Mouse (Mus musculus) frontal cortex, postnatal 25 days (tissue): ENCODE results near the gene Zfp14.
A peak's percentile ranks its signal among the peaks of the same experiment; 100 is the strongest.

Source experiments
- DNase-seq, 2 experiments: peaks; one replicate each; pipeline ENCODE4 v3.0.0; 2022; ENCODE audit warnings: low spot score in 2 of 2

The Zfp14 gene

DNA sequence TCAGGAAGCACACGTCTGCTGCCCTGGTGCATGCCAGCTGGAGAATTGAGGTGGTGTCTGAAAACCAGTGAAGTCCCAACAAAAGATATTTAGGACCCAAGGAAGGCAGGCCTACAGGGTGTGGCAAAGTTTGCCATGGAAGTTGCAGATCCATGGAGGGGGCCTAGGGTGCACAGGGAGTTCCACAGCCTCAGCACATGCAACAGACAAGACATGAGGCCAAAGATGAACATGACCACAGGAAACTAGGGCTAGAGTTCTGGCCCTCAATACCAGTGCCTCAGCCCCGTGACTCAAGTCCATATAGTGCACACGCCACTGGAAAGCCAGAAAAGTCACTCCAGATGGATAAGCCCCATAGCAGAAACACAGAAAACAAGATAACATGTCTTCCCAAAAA, 22.6 kb downstream of the Zfp14 start:
- no peak for DNase-seq

DNA sequence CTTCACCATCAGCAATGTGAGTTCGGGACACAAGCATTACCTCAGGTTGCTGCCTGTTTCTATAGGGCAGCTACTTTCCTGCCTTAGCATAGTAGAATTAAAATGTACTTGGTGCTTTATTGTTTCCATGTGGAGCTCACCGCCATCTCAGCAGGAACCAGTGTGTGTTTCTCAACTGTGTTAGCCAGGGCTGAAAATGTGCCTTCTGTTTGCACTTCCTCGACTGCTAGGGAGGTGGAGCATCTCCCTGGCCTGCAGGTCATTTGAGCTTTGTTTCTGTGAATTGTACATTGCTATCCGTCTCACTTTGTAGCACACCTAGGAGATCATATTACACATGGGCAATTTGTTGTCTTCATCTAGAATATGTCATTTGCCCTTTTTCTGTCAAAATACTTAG, 23.8 kb downstream of the Zfp14 start:
- DNase-seq = no peak

DNA sequence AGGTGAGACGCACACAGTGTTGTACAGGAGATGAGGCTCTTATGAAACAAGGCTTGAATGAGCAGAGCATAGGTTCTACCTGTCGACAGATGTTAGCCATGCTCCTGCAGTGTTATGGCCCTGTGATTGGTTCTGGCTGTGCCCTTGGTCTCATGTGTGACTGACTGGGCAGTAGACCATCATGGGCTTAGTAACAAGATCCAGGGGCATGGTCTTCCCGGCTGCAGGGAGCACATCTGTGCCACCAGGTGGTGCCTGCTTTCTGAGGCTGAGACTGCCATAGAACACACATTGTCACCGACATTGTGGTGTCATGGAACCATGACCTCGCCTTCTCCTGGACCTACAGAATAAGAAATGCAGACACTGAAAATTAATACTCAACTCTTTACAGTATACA, 25.8 kb downstream of the Zfp14 start:
- DNase-seq = no peak

DNA sequence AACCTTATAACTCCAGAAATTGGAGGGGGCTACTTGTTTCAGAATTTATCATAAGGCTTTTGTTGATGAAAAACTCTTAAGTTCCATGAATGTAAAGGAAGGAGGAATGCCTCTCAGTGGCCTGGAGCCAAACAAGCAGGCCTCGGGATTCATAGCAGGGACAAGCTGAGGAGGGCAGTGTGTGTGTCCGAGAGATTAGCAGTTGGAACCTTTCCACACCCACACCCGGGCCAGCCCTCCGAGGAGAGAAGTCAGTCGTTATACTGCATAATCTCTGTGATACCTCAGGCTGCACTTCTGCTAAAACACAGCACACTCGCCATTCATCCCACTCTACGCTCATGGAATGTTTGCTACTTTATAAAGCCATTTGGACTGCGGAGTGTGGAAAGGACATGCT, 27.4 kb downstream of the Zfp14 start:
- no peak for DNase-seq

DNA sequence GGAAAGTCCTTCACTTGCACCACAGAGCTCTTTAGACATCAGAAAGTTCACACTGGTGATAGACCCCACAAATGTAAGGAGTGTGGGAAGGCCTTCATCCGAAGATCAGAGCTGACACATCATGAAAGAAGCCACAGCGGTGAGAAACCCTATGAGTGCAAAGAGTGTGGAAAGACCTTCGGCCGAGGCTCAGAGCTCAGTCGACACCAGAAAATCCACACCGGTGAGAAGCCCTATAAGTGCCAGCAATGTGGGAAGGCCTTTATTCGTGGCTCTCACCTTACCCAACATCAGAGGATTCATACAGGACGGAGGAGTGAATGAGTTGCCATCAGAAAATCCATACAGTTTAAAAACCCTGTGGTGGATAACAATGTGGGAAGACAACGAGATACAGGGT, 27.9 kb downstream of the Zfp14 start:
- no peak for DNase-seq

DNA sequence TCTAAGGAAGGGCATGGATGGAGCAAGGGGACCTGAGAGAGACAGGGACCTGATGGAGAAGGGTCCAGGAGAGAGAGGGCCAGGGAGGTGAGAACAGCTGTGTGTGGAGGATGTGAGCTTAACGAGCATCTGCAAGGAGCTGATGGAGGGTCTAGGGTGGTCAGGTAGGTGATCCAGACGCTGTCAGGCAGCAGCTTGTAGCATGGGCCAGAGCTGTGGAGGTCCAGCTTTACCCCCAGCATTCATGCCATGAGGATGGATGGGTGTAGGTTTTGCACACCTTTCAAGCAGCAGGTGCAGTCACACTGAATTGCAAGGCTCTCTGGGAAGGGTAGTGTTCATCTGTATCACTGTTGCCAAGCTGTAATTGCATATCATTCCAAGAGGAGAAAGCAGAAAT, 31.6 kb downstream of the Zfp14 start:
- no peak for DNase-seq

DNA sequence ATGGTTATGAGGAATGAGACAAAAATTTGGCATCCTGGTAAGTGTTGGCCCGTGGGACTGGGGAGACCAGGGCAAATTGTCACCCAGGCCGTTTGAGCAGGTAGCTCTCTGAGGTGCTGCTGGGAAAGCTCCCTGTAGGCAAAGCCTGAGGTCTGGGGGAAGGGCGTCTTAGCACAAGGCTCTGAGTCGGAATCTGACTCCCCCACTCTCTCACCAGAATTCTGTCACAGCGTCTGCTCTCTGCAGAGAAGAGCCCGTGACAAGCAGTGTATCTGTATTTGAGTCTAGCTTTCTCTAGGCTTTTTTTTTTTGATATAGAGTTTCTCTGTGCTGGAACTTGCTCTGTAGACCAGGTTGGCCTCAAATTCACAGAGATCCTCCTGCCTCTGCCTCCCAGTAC, 34.0 kb downstream of the Zfp14 start:
- no peak for DNase-seq

DNA sequence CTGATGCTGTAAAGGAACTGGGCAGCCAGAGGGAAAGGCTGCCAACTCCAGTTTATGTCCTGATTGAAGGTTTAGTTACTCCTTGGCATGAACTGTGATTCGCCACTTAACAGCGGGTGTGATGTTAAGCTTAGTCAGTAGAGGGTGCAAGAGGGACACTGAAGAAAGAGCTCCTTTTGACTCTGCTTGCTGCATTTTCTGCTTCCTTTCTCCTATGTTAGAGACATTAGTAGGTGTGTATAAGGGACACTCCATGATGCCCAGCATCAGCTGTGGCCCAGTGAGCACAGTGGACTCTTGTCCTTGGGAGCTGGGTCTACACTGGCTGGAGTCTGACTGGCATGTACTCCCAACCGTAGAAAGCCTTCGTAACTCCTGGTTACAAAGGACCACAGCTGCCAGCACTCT, 38.2 kb downstream of the Zfp14 start:
- peak; percentile 27 to 31 for DNase-seq

DNA sequence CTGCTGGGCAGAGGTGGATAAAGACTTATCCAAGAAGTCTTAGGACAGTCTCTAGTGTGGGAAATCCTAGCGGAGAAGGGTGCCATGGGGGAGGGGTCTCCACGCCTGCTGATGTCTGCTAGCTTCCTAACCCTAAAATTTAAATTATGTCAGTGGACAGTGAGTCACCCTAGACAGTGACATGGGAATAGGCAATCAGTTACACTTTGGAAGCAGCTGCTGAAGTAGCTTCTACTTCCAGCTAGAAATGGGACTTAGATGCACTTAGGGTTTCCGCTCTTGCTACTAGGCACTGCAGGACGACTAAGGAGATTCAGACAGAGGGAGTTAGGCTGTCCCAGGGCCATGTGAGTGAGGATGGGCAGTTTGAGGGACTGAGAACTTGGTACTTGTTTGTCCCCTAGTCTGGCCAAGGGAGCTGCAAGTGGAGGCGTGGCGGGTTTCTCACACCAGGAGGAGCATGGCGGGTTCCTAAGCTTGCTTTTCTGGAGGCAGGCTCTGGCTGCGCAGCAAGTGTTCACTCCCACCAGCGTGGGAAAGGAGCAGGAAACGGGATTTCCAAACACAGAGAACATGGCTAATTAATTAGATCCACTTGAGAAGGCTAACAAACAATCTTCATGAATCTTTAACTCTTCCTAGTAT, 40.5 kb downstream of the Zfp14 start:
- DNase-seq = no peak

DNA sequence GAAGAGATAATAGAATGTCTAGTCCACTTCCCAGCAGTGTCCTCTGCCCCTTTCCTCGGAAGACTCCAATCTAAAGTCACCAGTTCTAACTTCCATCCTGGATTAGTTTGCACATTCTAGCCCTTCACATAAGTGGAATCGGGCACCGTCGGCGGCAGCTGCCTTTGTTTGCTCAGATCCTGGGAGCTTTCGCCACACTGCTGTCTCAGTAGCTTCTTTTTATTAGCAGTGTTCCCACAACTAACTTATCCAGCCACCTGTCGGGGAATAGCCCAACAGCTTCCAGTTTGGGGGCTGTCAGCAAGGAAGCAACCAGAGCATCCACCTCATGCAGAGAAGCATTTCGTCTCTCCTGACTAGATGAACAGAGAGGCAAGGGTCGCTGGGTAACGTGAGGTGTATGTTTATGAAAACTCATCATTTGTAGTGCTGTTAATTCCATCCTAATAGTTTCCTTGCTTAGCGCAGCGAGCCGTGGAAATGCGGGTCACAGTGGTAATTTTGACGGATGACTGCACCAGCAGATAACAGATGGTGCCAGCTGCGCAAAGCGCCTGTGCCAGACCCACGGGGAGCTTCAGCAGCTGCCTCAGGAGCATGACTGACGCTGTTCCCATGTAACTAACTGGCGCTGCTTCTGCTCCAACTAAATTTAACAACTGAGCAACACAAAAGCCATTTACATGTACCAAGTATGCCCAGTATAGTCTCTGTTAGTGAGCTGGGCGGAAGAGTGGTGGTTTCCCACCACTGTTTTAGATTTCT, 41.7 kb downstream of the Zfp14 start:
- peak in 1 of 2 experiments; percentile 34 for DNase-seq

DNA sequence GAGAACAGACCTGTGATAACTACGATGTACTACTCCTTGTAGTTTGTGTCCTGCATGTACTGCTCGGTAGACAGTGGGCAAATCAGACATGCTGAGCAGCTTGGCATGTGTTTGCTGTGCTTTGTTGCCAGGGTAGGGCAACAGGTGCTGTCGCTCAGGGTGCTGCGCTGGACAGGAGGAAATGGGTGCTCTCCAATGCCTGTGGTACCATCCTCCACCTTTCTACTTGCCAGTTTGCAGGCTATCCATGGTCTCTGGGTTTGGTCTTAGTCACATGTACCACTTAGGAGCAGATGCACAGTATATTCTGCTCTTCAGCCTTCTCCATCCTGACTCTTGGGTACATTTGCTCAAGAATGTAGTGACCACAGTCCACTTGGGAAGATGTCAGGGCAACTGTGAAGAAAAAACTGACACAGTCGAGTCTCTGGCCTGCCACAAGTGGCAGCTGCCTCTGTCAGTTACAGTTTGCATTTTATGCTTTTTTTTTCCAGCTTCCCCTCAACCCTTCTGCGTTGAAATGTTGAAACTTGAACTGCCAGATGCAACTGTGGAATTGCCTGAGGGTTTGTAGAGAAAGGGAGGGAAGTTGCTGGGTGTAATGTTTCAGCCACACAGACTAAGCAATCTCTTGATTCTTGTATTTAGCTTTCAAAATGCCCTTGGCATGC, 43.0 kb downstream of the Zfp14 start:
- DNase-seq = no peak

DNA sequence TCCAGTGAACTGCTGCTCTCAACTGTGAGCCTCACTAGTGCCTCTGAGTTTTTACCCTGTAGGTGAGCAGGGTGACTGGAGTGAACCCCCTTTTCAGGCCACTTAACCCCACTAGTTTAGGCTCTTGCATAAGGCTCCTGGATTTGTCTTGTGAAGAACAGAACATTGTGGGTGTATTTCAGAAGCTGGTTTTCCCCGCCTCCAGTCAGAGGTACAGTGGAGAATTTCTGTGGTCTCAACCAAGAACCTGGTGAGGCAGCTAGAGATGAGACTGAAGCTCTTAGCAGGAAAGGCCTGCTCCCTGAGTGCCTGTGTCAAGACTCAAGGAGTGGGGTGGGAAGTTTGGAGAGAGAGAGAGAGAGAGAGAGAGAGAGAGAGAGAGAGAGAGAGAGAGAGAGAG, 43.6 kb downstream of the Zfp14 start:
- DNase-seq = no peak

DNA sequence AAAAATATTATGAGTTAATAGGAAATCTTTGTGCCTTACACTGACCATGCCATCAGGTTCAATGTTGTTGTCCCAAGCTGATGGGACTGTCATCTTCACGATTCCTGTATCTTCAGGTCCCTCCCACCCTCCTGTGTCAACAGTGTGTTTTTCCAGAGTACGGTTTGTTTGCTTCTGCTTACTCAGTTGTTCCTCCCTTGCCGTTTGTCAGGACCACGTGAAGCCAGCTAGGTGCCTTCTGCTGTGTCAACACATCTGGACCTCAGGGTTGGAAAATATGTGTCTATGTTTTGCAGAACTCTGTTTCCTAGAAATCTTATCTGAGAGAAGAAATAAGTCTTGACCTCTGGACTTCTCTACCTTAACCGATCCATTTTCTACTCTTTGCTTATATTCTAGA, 50.6 kb downstream of the Zfp14 start:
- DNase-seq = no peak

DNA sequence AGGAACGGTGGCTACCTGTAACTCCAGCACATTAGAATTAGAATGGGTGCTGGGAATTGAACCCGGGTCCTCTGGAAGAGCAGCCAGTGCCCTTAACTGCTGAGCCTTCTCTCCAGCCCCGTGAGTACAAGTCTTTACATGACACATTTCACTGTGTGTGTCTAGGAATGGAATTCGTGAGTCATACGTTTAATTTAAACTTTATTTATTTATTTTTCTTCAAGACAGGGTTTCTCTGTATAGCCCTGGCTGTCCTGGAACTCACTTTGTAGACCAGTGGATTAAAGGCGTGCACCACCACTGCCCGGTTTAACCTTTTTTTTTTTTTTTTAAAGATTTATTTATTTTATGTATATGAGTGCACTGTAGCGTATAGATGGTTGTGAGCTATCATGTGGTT, 56.0 kb downstream of the Zfp14 start:
- DNase-seq = no peak

DNA sequence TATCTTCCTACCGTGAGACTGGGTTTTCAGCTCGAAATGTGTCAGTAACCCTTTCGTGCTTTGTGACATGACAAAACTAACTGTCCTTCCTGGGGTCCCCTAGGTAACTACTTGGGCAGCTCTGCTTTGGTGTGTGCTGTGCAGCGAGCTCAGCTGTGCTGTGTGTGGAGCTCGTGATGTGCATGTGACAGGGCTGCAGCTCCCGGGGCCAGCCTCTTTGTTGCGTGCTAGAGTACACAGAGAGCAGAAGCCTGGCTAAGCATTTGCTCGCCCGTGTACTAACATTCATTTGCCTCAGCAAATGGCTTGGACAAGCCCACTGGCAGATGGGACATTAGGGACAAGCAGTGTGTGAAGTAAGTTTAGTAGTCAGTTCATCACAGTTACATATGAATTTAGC, 57.8 kb downstream of the Zfp14 start:
- DNase-seq = no peak

DNA sequence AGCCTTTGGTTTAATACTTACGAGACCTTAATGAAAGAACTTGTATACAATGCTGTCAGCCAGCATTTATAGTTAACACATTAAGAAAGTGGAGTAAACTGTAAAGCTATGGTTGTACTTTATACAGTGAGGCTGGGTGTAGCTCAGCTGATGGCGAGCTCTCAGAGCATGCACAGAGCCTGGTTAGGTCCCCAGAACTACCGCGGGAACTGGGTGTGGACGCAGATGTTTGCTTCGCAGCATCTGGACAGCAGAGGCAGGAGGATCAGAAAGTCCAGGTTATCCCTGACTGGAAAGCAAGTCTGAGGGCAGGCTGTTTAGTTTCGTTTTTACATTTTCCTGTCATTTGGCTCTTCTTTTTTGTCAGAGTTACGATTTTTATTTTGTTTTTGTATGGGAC, 58.5 kb downstream of the Zfp14 start:
- no peak for DNase-seq

DNA sequence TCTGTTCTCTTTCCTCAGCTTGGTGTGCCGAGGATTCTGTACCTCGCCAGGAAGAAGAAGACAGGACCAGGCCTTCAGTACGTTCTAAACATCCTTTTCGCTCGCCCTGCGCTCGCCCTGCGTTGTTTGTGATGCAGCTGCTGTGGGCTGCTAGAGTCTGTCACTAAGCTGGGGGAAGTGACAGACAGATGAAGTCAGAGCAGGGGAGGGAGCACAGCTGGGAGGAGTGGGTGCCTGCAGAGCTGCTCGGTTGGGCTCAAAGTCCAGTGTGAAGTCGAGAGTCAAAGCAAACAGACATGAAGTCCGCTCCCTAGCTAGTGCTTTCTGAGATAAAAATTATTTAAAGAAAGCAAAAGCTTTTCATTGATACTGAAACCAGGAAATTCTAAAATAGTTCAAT, 62.1 kb downstream of the Zfp14 start:
- DNase-seq = no peak

DNA sequence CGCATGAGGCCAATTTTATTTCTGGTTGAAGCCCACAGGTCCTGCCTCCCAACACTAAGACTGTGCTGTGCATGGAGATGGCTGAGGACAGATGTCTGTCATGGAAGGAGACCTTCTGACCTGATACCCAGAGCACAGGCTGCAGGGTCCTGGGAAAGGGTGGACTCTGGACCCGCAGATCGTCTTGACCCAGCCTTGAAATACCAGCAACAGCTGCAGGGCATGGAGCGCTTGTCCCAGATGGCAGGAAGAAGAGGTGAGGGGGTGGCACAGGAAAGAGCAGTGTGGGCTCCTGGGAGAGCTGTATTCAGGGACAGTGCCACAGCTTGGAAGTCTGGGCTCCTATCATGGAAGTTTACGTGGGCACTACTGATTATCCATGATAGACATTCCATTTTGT, 63.6 kb downstream of the Zfp14 start:
- no peak for DNase-seq
